Mouse (Mus musculus) MN1 (cell line): Measurements from ENCODE around the gene Pold1.

ENCODE experiments used
- DNase-seq: peaks from one replicate; pipeline ENCODE4 v3.0.0-alpha.2; 2016; ENCODE audit warnings: low spot score

Gene Pold1

DNA sequence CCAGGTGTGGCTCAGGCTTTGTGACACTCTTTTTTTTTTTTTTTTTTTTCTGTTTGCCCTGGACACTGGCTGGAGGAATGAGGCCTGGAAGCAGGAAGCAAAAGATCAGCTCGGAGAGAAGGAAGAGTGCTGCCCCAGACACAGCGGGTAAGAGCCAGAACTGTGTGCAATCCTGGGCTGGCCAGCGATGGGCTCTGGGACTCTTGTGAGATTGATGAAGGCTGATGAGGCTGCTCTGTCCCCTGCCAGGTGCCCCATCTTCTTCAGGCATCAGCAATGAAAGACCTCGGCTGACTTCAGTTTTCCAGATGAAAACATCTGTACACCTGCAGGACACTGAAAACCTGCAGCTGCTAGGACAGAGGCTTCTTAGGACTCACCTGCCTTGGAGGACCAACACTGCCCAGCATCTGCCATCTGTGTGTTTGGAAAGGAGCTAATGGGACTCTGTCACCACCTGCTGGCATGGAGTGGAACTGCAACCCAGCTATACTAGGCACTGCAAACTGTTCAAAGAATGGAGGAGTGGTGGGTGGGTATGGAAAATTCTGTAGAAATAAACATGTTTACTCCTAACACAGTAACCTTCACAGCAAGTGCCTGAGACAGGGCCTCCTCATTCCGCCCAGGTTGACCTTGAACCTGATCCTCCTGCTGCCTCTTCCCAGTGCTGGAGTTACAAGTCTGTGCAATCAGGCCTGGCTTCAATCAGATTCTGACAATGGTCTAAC, 63.6 kb downstream of the Pold1 start:
- peak; percentile 77 for DNase-seq

DNA sequence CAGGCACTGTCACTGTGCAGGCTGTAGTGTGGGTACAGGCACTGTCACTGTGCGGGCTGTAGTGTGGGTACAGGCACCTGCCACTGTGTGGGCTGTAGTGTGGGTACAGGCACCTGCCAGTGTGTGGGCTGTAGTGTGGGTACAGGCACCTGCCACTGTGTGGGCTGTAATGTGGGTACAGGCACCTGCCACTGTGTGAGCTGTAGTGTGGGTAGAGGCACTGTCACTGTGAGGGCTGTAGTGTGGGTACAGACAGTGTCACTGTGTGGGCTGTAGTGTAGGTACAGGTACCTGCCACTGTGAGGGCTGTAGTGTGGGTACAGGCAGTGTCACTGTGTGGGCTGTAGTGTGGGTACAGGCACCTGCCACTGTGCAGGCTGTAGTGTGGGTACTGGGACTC, 64.5 kb downstream of the Pold1 start:
- no peak for DNase-seq

DNA sequence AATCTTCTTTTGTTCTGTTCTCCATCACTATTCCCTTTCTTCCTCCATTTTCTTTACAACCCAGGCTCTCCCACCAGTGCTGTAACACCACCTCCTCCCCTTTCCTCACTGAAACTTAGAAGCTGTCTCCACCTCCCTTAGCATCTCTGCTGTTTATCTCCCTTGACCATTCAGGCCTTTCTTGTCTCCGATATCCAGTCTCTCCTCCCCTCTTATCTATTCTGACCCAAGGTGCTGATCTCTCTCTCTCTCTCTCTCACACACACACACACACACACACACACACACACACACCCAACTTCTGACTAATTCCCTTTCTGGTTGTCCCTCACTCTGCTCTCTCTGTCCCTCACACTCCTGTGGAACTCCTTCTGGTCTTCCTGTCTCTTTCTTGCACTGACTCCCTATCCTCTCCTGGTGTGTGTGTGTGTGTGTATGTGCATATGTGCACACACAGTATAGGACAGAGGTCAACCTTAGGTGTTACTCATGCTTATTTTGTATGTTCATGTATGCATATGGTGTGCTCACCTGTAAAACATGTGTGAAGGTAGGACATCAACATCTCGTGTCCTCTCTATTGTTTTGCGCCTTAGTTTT, 65.7 kb downstream of the Pold1 start:
- no peak for DNase-seq
